Mouse (Mus musculus): ENCODE data around the gene Atp9a.

DNA sequence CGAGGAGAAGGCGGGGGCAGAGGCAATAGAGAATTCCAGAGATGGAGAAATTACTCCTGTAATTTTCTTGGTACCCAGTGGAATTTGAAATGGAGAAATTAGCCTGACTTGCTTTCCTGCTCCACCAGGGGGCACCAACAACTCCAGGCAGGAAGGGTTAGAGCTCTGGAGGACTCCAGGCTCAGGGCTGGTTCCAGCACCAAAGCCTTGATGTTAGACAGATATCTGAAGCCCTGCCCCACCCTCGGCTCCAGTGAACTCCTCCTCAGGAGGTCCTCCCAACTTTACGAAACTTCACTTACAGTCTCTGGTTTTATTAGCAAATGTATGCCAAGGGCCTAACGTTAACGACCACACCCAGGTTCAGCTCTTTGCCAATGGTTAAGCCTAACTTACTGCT, 50.4 kb downstream of the Atp9a start:
- no peak for TF ChIP-seq POLR2A (IDR thresholded peaks at IDR 0.05; ENCODE audit: low read depth, low read length)
- TF ChIP-seq CTCF (IDR thresholded peaks at IDR 0.05; ENCODE audit: extremely low read depth, insufficient read depth, insufficient read length, insufficient replicate concordance) = peak; percentile 37; the same call in 1 of the 2 replicates
